Mouse (Mus musculus): ENCODE measurements around the gene Crybb3. TPM values are rescaled to one million over a fixed set of nuclear protein-coding genes. Genes with fewer than 3 reads are reported as not detected.
A peak's percentile ranks its signal among the peaks of the same experiment; 100 is the strongest.

The Crybb3 gene
- total RNA-seq, 2 experiments from 2014 or later: 0.54 to 0.66 TPM

- intact Hi-C loops (cut with DNase I): loop anchor here (5.0 to 10.0 kb wide), 2 partner anchors 724 to 906 kb away; partner anchors contain the start of gene Gm6583
- DNase-seq: no peak
Measured at GRCm38 (mm10) chr5:113078686-113079085, 2.7 kb downstream of the Crybb3 start.

GRCm38 (mm10) chr5:113070017-113070416, 11.4 kb downstream of the Crybb3 start, which contains the start of gene Crybb2:
TSS of gene Crybb2 (minus strand) at chr5:113070117.
- DNase-seq: no peak
- intact Hi-C loops (cut with DNase I): loop anchor here (10.0 kb wide), 1 partner anchor 715 kb away; the partner anchor contains the start of gene Gm6583

- intact Hi-C loops (cut with DNase I): loop anchor here (2.0 kb wide), 1 partner anchor 184 kb away; no protein-coding TSS in a partner anchor
- DNase-seq: peak; percentile 66 to 76
Measured at GRCm38 (mm10) chr5:113054308-113054707, 27.1 kb downstream of the Crybb3 start.

- intact Hi-C loops (cut with DNase I): no loop called here
- DNase-seq: no peak
Measured at GRCm38 (mm10) chr5:113050581-113051185, 30.7 kb downstream of the Crybb3 start.

GRCm38 (mm10) chr5:113049876-113050275, 31.5 kb downstream of the Crybb3 start:
- no peak for DNase-seq
- intact Hi-C loops (cut with DNase I): no loop called here

- intact Hi-C loops (cut with DNase I): no loop called here
- DNase-seq: no peak
Measured at GRCm38 (mm10) chr5:113045511-113046273, 35.7 kb downstream of the Crybb3 start.

- intact Hi-C loops (cut with DNase I): no loop called here
- DNase-seq: peak; percentile 26 to 31
Measured at GRCm38 (mm10) chr5:113043531-113043930, 37.9 kb downstream of the Crybb3 start.

GRCm38 (mm10) chr5:113041567-113042071, 39.8 kb downstream of the Crybb3 start:
- DNase-seq: peak; percentile 63 to 67
- intact Hi-C loops (cut with DNase I): no loop called here

GRCm38 (mm10) chr5:113040776-113041175, 40.6 kb downstream of the Crybb3 start:
- DNase-seq: no peak
- intact Hi-C loops (cut with DNase I): no loop called here

- intact Hi-C loops (cut with DNase I): no loop called here
- no peak for DNase-seq
Measured at GRCm38 (mm10) chr5:113038601-113039000, 42.8 kb downstream of the Crybb3 start.

GRCm38 (mm10) chr5:113035094-113036047, 46.0 kb downstream of the Crybb3 start:
- intact Hi-C loops (cut with DNase I): no loop called here
- DNase-seq: no peak

- no peak for DNase-seq
- intact Hi-C loops (cut with DNase I): no loop called here
Measured at GRCm38 (mm10) chr5:113031201-113031754, 50.1 kb downstream of the Crybb3 start.

- intact Hi-C loops (cut with DNase I): no loop called here
- no peak for DNase-seq
Measured at GRCm38 (mm10) chr5:113030082-113030481, 51.3 kb downstream of the Crybb3 start.

GRCm38 (mm10) chr5:113026706-113027105, 54.7 kb downstream of the Crybb3 start:
- intact Hi-C loops (cut with DNase I): no loop called here
- no peak for DNase-seq

Other genes with a start within 250 kb of the Crybb3 start
- gene Myo18b, start 185.2 kb downstream of the Crybb3 start, total RNA-seq (2021): 100 to 1,000 TPM; 378 to 416 TPM
- gene Grk3, start 65.8 kb downstream of the Crybb3 start, total RNA-seq (2021): 1 to 10 TPM; 4.9 to 6.1 TPM
- not detected for gene Crybb2, start 11.5 kb downstream of the Crybb3 start, total RNA-seq (2021)
- 10 to 100 TPM; 22.3 to 23.0 TPM for gene 2900026A02Rik, start 139.7 kb upstream of the Crybb3 start, total RNA-seq (2021)
- not detected for gene Tmem211, start 145.3 kb upstream of the Crybb3 start, total RNA-seq (2021)
- under 1 TPM; 0.32 to 0.61 TPM for gene Sgsm1, start 229.2 kb upstream of the Crybb3 start, total RNA-seq (2021)